Mouse (Mus musculus): ENCODE measurements around the gene Gm14214. TPM values are rescaled to one million over a fixed set of nuclear protein-coding genes. Genes with fewer than 3 reads are reported as not detected.

The Gm14214 gene
- polyA plus RNA-seq, 2 experiments = not detected

GRCm38 (mm10) chr2:154810821-154811220 is 41.0 kb upstream of the Gm14214 start:
- DNase-seq (ENCODE audit: low spot score) (no peak), ATAC-seq (ENCODE audit: low FRiP score, low read depth) (no peak)
- peaks cover 40% of the 10 kb centered on the region for H3K4me1 ChIP-seq (ENCODE audit: control insufficient read depth, insufficient read depth, low read length)
- no peak overlapping the region for H3K4me2 ChIP-seq (replicated peaks; ENCODE audit: low read depth, low read length, severe bottlenecking)
- TF ChIP-seq POLR2A (IDR thresholded peaks at IDR 0.05; ENCODE audit: borderline replicate concordance, extremely low read depth, insufficient read depth, insufficient read length) = no peak
- H3K9me3 ChIP-seq (ENCODE audit: control insufficient read depth, low read length) = no peaks in the 10 kb centered on the region
- H3K36me3 ChIP-seq (ENCODE audit: control insufficient read depth, insufficient read depth, low read length) = no peaks in the 10 kb centered on the region
- no peak overlapping the region for H3K27ac ChIP-seq (replicated peaks; ENCODE audit: low read depth, low read length)
- no peak overlapping the region for H3K9ac ChIP-seq (ENCODE audit: low read depth, low read length, severe bottlenecking)
- no peak overlapping the region for H3K4me3 ChIP-seq (replicated peaks; ENCODE audit: low read length)
- no peaks in the 10 kb centered on the region for H3K27me3 ChIP-seq (ENCODE audit: control insufficient read depth, insufficient read depth, low read length)
- WGBS = 44% methylated on average over 1 of the region's 1 CpGs

GRCm38 (mm10) chr2:154809107-154809762 is 39.4 kb upstream of the Gm14214 start:
- Histone ChIP-seq H3K4me2 (replicated peaks; ENCODE audit: low read depth, low read length, severe bottlenecking) (no peak overlapping the region), H3K4me3 (replicated peaks; ENCODE audit: low read length) (no peak overlapping the region), H3K36me3 (ENCODE audit: control insufficient read depth, insufficient read depth, low read length) (no peaks in the 10 kb centered on the region), H3K9me3 (ENCODE audit: control insufficient read depth, low read length) (no peaks in the 10 kb centered on the region), H3K27ac (replicated peaks; ENCODE audit: low read depth, low read length) (no peak overlapping the region), H3K9ac (ENCODE audit: low read depth, low read length, severe bottlenecking) (no peak overlapping the region), H3K4me1 (ENCODE audit: control insufficient read depth, insufficient read depth, low read length) (peaks cover 46% of the 10 kb centered on the region), H3K27me3 (ENCODE audit: control insufficient read depth, insufficient read depth, low read length) (no peaks in the 10 kb centered on the region)
- no peak for TF ChIP-seq POLR2A (IDR thresholded peaks at IDR 0.05; ENCODE audit: borderline replicate concordance, extremely low read depth, insufficient read depth, insufficient read length)
- WGBS = 31% methylated on average over 1 of the region's 1 CpGs
- ATAC-seq (ENCODE audit: low FRiP score, low read depth) (no peak), DNase-seq (ENCODE audit: low spot score) (peak; percentile 42)

- Histone ChIP-seq H3K4me3 (replicated peaks; ENCODE audit: low read length) (no peak overlapping the region), H3K27ac (replicated peaks; ENCODE audit: low read depth, low read length) (no peak overlapping the region), H3K9me3 (ENCODE audit: control insufficient read depth, low read length) (no peaks in the 10 kb centered on the region), H3K4me2 (replicated peaks; ENCODE audit: low read depth, low read length, severe bottlenecking) (no peak overlapping the region), H3K4me1 (ENCODE audit: control insufficient read depth, insufficient read depth, low read length) (peaks cover 57% of the 10 kb centered on the region), H3K36me3 (ENCODE audit: control insufficient read depth, insufficient read depth, low read length) (no peaks in the 10 kb centered on the region), H3K27me3 (ENCODE audit: control insufficient read depth, insufficient read depth, low read length) (no peaks in the 10 kb centered on the region), H3K9ac (ENCODE audit: low read depth, low read length, severe bottlenecking) (no peak overlapping the region)
- 65% methylated on average over 1 of the region's 1 CpGs for WGBS
- TF ChIP-seq POLR2A (IDR thresholded peaks at IDR 0.05; ENCODE audit: borderline replicate concordance, extremely low read depth, insufficient read depth, insufficient read length) = no peak
- ATAC-seq (ENCODE audit: low FRiP score, low read depth) = no peak
- no peak for DNase-seq (ENCODE audit: low spot score)
Measured at GRCm38 (mm10) chr2:154807689-154808088, 37.9 kb upstream of the Gm14214 start.

- Histone ChIP-seq H3K4me2 (replicated peaks; ENCODE audit: low read depth, low read length, severe bottlenecking) (no peak overlapping the region), H3K9ac (ENCODE audit: low read depth, low read length, severe bottlenecking) (no peak overlapping the region), H3K36me3 (ENCODE audit: control insufficient read depth, insufficient read depth, low read length) (no peaks in the 10 kb centered on the region), H3K4me1 (ENCODE audit: control insufficient read depth, insufficient read depth, low read length) (peaks cover 42% of the 10 kb centered on the region), H3K4me3 (replicated peaks; ENCODE audit: low read length) (no peak overlapping the region), H3K9me3 (ENCODE audit: control insufficient read depth, low read length) (no peaks in the 10 kb centered on the region), H3K27me3 (ENCODE audit: control insufficient read depth, insufficient read depth, low read length) (no peaks in the 10 kb centered on the region), H3K27ac (replicated peaks; ENCODE audit: low read depth, low read length) (no peak overlapping the region)
- WGBS = 77% methylated on average over 4 of the region's 4 CpGs
- no peak for DNase-seq (ENCODE audit: low spot score)
- no peak for TF ChIP-seq POLR2A (IDR thresholded peaks at IDR 0.05; ENCODE audit: borderline replicate concordance, extremely low read depth, insufficient read depth, insufficient read length)
- no peak for ATAC-seq (ENCODE audit: low FRiP score, low read depth)
Measured at GRCm38 (mm10) chr2:154803845-154804244, 34.0 kb upstream of the Gm14214 start.

- Histone ChIP-seq H3K9ac (ENCODE audit: low read depth, low read length, severe bottlenecking) (no peak overlapping the region), H3K36me3 (ENCODE audit: control insufficient read depth, insufficient read depth, low read length) (no peaks in the 10 kb centered on the region), H3K4me3 (replicated peaks; ENCODE audit: low read length) (no peak overlapping the region), H3K27ac (replicated peaks; ENCODE audit: low read depth, low read length) (no peak overlapping the region), H3K9me3 (ENCODE audit: control insufficient read depth, low read length) (no peaks in the 10 kb centered on the region), H3K27me3 (ENCODE audit: control insufficient read depth, insufficient read depth, low read length) (no peaks in the 10 kb centered on the region), H3K4me2 (replicated peaks; ENCODE audit: low read depth, low read length, severe bottlenecking) (no peak overlapping the region), H3K4me1 (ENCODE audit: control insufficient read depth, insufficient read depth, low read length) (peaks cover 37% of the 10 kb centered on the region)
- no peak for ATAC-seq (ENCODE audit: low FRiP score, low read depth)
- WGBS = 58% methylated on average over 1 of the region's 1 CpGs
- no peak for TF ChIP-seq POLR2A (IDR thresholded peaks at IDR 0.05; ENCODE audit: borderline replicate concordance, extremely low read depth, insufficient read depth, insufficient read length)
- DNase-seq (ENCODE audit: low spot score) = no peak
Measured at GRCm38 (mm10) chr2:154803372-154803771, 33.5 kb upstream of the Gm14214 start.

Measured in limb, embryonic 14.5 days (tissue).